Mouse (Mus musculus): ENCODE results near the gene Tmem240. TPM values are rescaled to one million over a fixed set of nuclear protein-coding genes. Genes with fewer than 3 reads are reported as not detected.

Gene Tmem240
- polyA plus RNA-seq, 1 experiment: 1.5 TPM

GRCm38 (mm10) chr4:155696261-155697255 is 38.0 kb upstream of the Tmem240 start:
- TF ChIP-seq POLR2A (IDR thresholded peaks at IDR 0.05; ENCODE audit: control insufficient read depth, low read depth, low read length): no peak
- TF ChIP-seq CTCF (IDR thresholded peaks at IDR 0.05; ENCODE audit: control insufficient read depth, insufficient read depth, insufficient replicate concordance, low read depth, low read length): no peak

GRCm38 (mm10) chr4:155700425-155700824 is 34.2 kb upstream of the Tmem240 start:
- H3K36me3 ChIP-seq (ENCODE audit: control insufficient read depth, insufficient read depth, low read length): no peaks in the 10 kb centered on the region
- H3K4me1 ChIP-seq (ENCODE audit: control insufficient read depth, insufficient read depth, low read length): peaks cover 2% of the 10 kb centered on the region
- H3K27ac ChIP-seq (ENCODE audit: control insufficient read depth, insufficient read depth, low read depth, low read length): no peak overlapping the region
- TF ChIP-seq CTCF (IDR thresholded peaks at IDR 0.05; ENCODE audit: control insufficient read depth, insufficient read depth, insufficient replicate concordance, low read depth, low read length) (no peak), POLR2A (IDR thresholded peaks at IDR 0.05; ENCODE audit: control insufficient read depth, low read depth, low read length) (no peak)
- H3K27me3 ChIP-seq (ENCODE audit: control insufficient read depth, insufficient read depth, low read length): no peaks in the 10 kb centered on the region
- H3K4me3 ChIP-seq (ENCODE audit: control insufficient read depth, low read depth, low read length): no peak overlapping the region

More at GRCm38 (mm10) chr4:155696261-155697255, 38.0 kb upstream of the Tmem240 start:
- Histone ChIP-seq H3K27ac (ENCODE audit: control insufficient read depth, insufficient read depth, low read depth, low read length) (peak overlapping the region; percentile 26), H3K27me3 (ENCODE audit: control insufficient read depth, insufficient read depth, low read length) (no peaks in the 10 kb centered on the region), H3K4me3 (ENCODE audit: control insufficient read depth, low read depth, low read length) (no peak overlapping the region), H3K36me3 (ENCODE audit: control insufficient read depth, insufficient read depth, low read length) (no peaks in the 10 kb centered on the region), H3K4me1 (ENCODE audit: control insufficient read depth, insufficient read depth, low read length) (peaks cover 4% of the 10 kb centered on the region)

DNA sequence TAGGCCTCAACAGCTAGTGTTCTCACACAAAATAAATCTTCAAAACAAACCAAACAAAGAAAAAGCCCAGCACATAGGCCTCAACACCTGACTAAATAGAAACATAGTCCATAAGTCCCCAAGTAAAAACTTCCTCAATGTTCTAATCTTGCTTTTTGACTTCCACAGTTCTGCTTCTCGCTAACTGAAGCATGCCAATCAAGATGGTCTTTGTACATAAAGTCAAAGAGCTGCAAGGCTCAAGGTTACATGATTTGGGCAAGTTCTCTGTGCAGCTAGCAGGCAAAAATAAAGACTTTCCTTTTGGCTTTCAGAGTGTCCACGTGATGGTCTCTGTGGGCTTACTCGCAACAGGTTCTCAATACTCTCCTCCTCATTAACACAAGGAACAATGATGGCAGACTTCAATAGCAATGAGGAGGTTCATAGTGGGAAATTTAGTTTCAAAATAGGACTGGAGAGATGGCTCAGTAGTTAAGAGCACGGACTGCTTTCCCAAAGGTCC is 31.1 kb upstream of the Tmem240 start:
- Histone ChIP-seq H3K27ac (ENCODE audit: control insufficient read depth, insufficient read depth, low read depth, low read length) (no peak overlapping the region), H3K4me3 (ENCODE audit: control insufficient read depth, low read depth, low read length) (no peak overlapping the region), H3K27me3 (ENCODE audit: control insufficient read depth, insufficient read depth, low read length) (no peaks in the 10 kb centered on the region), H3K36me3 (ENCODE audit: control insufficient read depth, insufficient read depth, low read length) (no peaks in the 10 kb centered on the region), H3K4me1 (ENCODE audit: control insufficient read depth, insufficient read depth, low read length) (peaks cover 4% of the 10 kb centered on the region)
- TF ChIP-seq POLR2A (IDR thresholded peaks at IDR 0.05; ENCODE audit: control insufficient read depth, low read depth, low read length): no peak

DNA sequence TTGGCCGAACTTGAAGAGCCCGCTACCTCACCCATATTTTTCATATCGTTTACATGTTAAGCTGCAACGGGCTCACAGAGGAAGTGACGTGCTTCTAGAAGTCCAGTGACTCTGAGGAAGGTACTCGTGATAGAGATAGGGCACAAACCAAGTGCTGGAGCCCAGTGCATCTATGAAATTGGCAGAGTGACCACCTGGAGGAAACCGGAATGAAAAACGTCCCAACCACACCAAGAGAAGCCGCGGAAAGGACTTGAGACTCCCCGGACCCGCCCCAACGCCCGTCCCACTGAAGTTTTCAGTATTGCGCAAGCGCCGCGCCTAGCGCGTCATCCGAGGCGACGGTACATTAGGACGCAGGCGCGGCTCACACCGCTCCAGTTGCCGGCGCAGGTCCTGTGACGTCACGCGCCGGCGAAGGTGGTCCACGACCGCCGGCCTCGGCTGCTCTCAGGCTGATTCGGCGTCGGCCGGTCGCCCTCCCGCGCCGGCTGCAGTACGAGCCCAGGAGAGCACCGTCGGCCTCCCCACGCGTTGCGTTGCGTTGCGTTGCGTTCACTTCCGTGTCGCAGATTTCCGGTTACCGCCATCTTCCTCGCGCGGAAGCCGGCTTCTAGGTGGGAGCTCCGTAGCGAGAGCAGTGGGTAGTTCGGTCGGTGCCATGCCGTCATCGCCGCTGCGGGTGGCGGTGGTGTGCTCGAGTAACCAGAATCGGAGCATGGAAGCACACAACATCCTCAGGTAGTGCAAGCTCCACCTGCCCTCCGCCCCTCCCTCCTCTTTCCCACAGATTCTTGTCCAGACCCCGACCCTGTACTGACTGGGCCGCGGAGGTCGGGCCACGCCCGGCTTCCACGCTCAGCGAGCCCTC is 29.6 kb upstream of the Tmem240 start, which contains the start of gene Ssu72:
Ssu72 (plus strand) TSS at position 80 of the 871 bp plus-strand sequence.
- Histone ChIP-seq H3K4me1 (ENCODE audit: control insufficient read depth, insufficient read depth, low read length) (peaks cover 4% of the 10 kb centered on the region), H3K27me3 (ENCODE audit: control insufficient read depth, insufficient read depth, low read length) (no peaks in the 10 kb centered on the region), H3K27ac (ENCODE audit: control insufficient read depth, insufficient read depth, low read depth, low read length) (peak within 1 kb of the TSS; percentile 95), H3K36me3 (ENCODE audit: control insufficient read depth, insufficient read depth, low read length) (no peaks in the 10 kb centered on the region), H3K4me3 (ENCODE audit: control insufficient read depth, low read depth, low read length) (peak within 1 kb of the TSS; percentile 88)
- TF ChIP-seq POLR2A (IDR thresholded peaks at IDR 0.05; ENCODE audit: control insufficient read depth, low read depth, low read length) (peak; percentile 89), CTCF (IDR thresholded peaks at IDR 0.05; ENCODE audit: control insufficient read depth, insufficient read depth, insufficient replicate concordance, low read depth, low read length) (no peak; the same call in 1 of the 2 replicates)

- Histone ChIP-seq H3K4me1 (ENCODE audit: control insufficient read depth, insufficient read depth, low read length) (peaks cover 4% of the 10 kb centered on the region), H3K27me3 (ENCODE audit: control insufficient read depth, insufficient read depth, low read length) (no peaks in the 10 kb centered on the region), H3K27ac (ENCODE audit: control insufficient read depth, insufficient read depth, low read depth, low read length) (peak overlapping the region; percentile 87), H3K36me3 (ENCODE audit: control insufficient read depth, insufficient read depth, low read length) (no peaks in the 10 kb centered on the region), H3K4me3 (ENCODE audit: control insufficient read depth, low read depth, low read length) (peak overlapping the region; percentile 88)
- TF ChIP-seq POLR2A (IDR thresholded peaks at IDR 0.05; ENCODE audit: control insufficient read depth, low read depth, low read length) (no peak), CTCF (IDR thresholded peaks at IDR 0.05; ENCODE audit: control insufficient read depth, insufficient read depth, insufficient replicate concordance, low read depth, low read length) (no peak)
Observed at GRCm38 (mm10) chr4:155705592-155705929, 29.0 kb upstream of the Tmem240 start.

DNA sequence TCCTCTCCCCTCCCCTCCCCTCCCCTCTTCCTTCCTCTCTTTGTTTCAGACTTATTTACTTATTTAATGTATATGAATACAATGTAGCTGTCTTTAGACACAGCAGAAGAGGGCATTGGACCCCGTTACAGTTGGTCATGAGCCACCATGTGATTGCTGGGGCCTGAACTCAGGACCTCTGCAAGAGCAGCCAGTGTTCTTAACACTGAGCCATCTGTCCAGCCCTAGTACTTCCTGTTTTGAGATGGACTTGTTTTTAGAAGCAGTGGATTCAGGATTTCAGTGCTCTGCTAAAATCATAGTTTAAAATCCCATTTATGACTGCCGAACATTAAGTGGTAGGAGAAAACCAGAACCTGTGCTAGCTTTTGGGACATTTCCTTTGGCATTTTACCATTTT is 26.0 kb upstream of the Tmem240 start:
- H3K27ac ChIP-seq (ENCODE audit: control insufficient read depth, insufficient read depth, low read depth, low read length): no peak overlapping the region
- no peaks in the 10 kb centered on the region for H3K27me3 ChIP-seq (ENCODE audit: control insufficient read depth, insufficient read depth, low read length)
- H3K36me3 ChIP-seq (ENCODE audit: control insufficient read depth, insufficient read depth, low read length): no peaks in the 10 kb centered on the region
- H3K4me3 ChIP-seq (ENCODE audit: control insufficient read depth, low read depth, low read length): no peak overlapping the region
- no peak for TF ChIP-seq CTCF (IDR thresholded peaks at IDR 0.05; ENCODE audit: control insufficient read depth, insufficient read depth, insufficient replicate concordance, low read depth, low read length)
- no peak for TF ChIP-seq POLR2A (IDR thresholded peaks at IDR 0.05; ENCODE audit: control insufficient read depth, low read depth, low read length)
- H3K4me1 ChIP-seq (ENCODE audit: control insufficient read depth, insufficient read depth, low read length): peaks cover 4% of the 10 kb centered on the region

- Histone ChIP-seq H3K4me3 (ENCODE audit: control insufficient read depth, low read depth, low read length) (no peak overlapping the region), H3K4me1 (ENCODE audit: control insufficient read depth, insufficient read depth, low read length) (peaks cover 4% of the 10 kb centered on the region), H3K27me3 (ENCODE audit: control insufficient read depth, insufficient read depth, low read length) (no peaks in the 10 kb centered on the region), H3K27ac (ENCODE audit: control insufficient read depth, insufficient read depth, low read depth, low read length) (no peak overlapping the region), H3K36me3 (ENCODE audit: control insufficient read depth, insufficient read depth, low read length) (no peaks in the 10 kb centered on the region)
- TF ChIP-seq CTCF (IDR thresholded peaks at IDR 0.05; ENCODE audit: control insufficient read depth, insufficient read depth, insufficient replicate concordance, low read depth, low read length) (no peak), POLR2A (IDR thresholded peaks at IDR 0.05; ENCODE audit: control insufficient read depth, low read depth, low read length) (no peak)
Observed at GRCm38 (mm10) chr4:155708988-155709387, 25.6 kb upstream of the Tmem240 start.
